Comparison of ENCODE assay signal across 17 mouse cellular contexts in genomic region chr1:60639536-60639935, GRCm38 (mm10).
"Had no signal": no experiment of that assay in that cellular context is flagged by ENCODE, and none has a peak within 500 bp of the region (broad histone marks: within the 10 kb centered on the region; RNA-seq: fewer than 3 reads in every experiment).

No protein-coding gene starts in this region.

- H3K27ac ChIP-seq: kidney, embryonic 15.5 days; left cerebral cortex, adult 2 months; liver, embryonic 13.5 days; lung, embryonic 15.5 days; macrophage; midbrain, embryonic 15.5 days; neural tube, embryonic 13.5 days had no signal

- H3K4me2 ChIP-seq: kidney, embryonic 15.5 days; liver, embryonic 13.5 days; lung, embryonic 15.5 days; midbrain, embryonic 11.5 days; midbrain, embryonic 15.5 days; neural tube, embryonic 13.5 days had no signal

- H3K9me3 ChIP-seq: kidney, embryonic 15.5 days; liver, embryonic 13.5 days; lung, embryonic 15.5 days; megakaryocyte, embryonic 14.5 days; midbrain, embryonic 15.5 days; neural tube, embryonic 13.5 days had no signal

- H3K4me3 ChIP-seq: kidney, embryonic 15.5 days; left cerebral cortex, adult 2 months; liver, embryonic 13.5 days; lung, embryonic 15.5 days; megakaryocyte, embryonic 14.5 days; midbrain, embryonic 15.5 days; neural tube, embryonic 13.5 days had no signal

- ATAC-seq: liver, postnatal 0 days; midbrain, embryonic 15.5 days had no signal

- H3K4me1 ChIP-seq: midbrain, embryonic 15.5 days had no signal

- H3K9ac ChIP-seq: kidney, embryonic 15.5 days; liver, embryonic 13.5 days; liver, postnatal 0 days; lung, embryonic 15.5 days; midbrain, embryonic 15.5 days; neural tube, embryonic 13.5 days had no signal

- H3K36me3 ChIP-seq: kidney, embryonic 15.5 days; liver, embryonic 13.5 days; lung, embryonic 15.5 days; midbrain, embryonic 15.5 days; neural tube, embryonic 13.5 days had no signal

- H3K27me3 ChIP-seq: kidney, embryonic 15.5 days; liver, embryonic 13.5 days; lung, embryonic 15.5 days; megakaryocyte, embryonic 14.5 days; midbrain, embryonic 15.5 days; neural tube, embryonic 13.5 days had no signal

- DNase-seq: kidney, postnatal 14 days; liver; liver, embryonic 13.5 days; liver, postnatal 0 days; lung, postnatal 14 days; retina, postnatal 1 day; right cerebral cortex, postnatal 4 days; spleen, adult 18-20 months; thymus, postnatal 36 days had no signal
